ENCODE assay signal across 17 mouse cellular contexts in the genomic region with DNA sequence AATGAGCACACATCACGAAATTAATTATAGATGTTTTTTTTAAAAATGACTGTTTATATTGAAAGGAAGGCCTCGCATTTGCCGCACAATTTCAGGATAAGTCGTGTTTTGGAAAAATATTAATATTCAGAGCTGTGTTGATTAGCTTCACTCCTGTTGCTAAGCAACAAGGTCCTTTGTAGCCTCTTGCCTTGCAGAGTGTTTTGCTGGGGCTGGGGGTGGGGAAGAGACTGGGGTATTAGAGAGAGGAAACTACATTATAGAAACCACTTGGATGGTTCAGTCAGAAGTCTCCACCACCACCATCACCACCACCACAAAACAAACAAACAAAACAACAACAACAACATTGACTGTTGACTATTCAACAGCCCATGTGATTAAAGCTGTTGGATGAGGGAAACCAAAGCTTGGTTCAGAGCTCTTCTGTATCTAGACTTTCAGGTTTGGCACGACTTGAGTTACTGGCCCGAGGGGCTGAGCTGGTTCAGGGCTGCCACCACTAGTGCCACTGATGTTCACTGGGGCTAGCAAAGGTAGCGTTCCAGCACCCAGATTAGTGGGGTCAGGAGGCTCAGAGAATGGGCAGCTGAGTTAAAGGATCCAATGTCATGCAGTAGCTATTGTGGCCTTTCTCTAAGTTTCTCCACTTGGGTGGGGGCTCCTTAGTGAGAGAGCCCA.
A peak's percentile ranks its signal among the peaks of the same experiment; 100 is the strongest.
DNase-seq lines count a peak whose midpoint lies in the region; ATAC-seq lines count a peak whose summit lies in the region.
"Had no signal": no experiment of that assay in that cellular context is flagged by ENCODE, and none has a peak within 500 bp of the region (broad histone marks: within the 10 kb centered on the region; RNA-seq: fewer than 3 reads in every experiment).

No protein-coding gene starts in this region.

- no peak overlapping the region for H3K4me2 ChIP-seq in hindbrain, embryonic 11.5 days (replicated peaks; ENCODE audit: low read depth, low read length)
- no peak overlapping the region for H3K4me2 ChIP-seq in hindbrain, embryonic 12.5 days (replicated peaks)
- H3K4me2 ChIP-seq in forebrain, embryonic 15.5 days (replicated peaks): no peak overlapping the region
- H3K4me2 ChIP-seq in hindbrain, embryonic 16.5 days (ENCODE audit: low read length): no peak overlapping the region
- H3K4me2 ChIP-seq in midbrain, embryonic 16.5 days (ENCODE audit: low read length): no peak overlapping the region
- H3K4me2 ChIP-seq: heart, embryonic 15.5 days; limb, embryonic 15.5 days had no signal

- no peaks in the 10 kb centered on the region for H3K4me1 ChIP-seq in hindbrain, embryonic 11.5 days (replicated peaks; ENCODE audit: control insufficient read depth, insufficient read depth, low read length)
- no peaks in the 10 kb centered on the region for H3K4me1 ChIP-seq in hindbrain, embryonic 12.5 days
- no peaks in the 10 kb centered on the region for H3K4me1 ChIP-seq in forebrain, embryonic 15.5 days
- H3K4me1 ChIP-seq in hindbrain, embryonic 16.5 days (ENCODE audit: control insufficient read depth, insufficient read depth, low read depth, low read length): no peaks in the 10 kb centered on the region
- peaks cover 9% of the 10 kb centered on the region for H3K4me1 ChIP-seq in midbrain, embryonic 16.5 days (ENCODE audit: control insufficient read depth, insufficient read depth, low read length)
- H3K4me1 ChIP-seq: heart, embryonic 15.5 days; limb, embryonic 15.5 days had no signal

- no peak overlapping the region for H3K4me3 ChIP-seq in hindbrain, embryonic 11.5 days (ENCODE audit: low read depth, low read length)
- no peak overlapping the region for H3K4me3 ChIP-seq in hindbrain, embryonic 12.5 days
- no peak overlapping the region for H3K4me3 ChIP-seq in forebrain, embryonic 15.5 days
- no peak overlapping the region for H3K4me3 ChIP-seq in hindbrain, embryonic 16.5 days (ENCODE audit: low read length)
- H3K4me3 ChIP-seq in midbrain, embryonic 16.5 days (ENCODE audit: low read depth, low read length): no peak overlapping the region
- H3K4me3 ChIP-seq: gastrocnemius, adult 2 months; heart, adult 2 months; heart, embryonic 15.5 days; limb, embryonic 15.5 days had no signal

- no peak overlapping the region for H3K9ac ChIP-seq in hindbrain, embryonic 11.5 days (ENCODE audit: low read depth, low read length)
- H3K9ac ChIP-seq in hindbrain, embryonic 12.5 days: no peak overlapping the region
- no peak overlapping the region for H3K9ac ChIP-seq in forebrain, embryonic 15.5 days (replicated peaks)
- no peak overlapping the region for H3K9ac ChIP-seq in hindbrain, embryonic 16.5 days (ENCODE audit: low read depth, low read length)
- H3K9ac ChIP-seq in midbrain, embryonic 16.5 days (ENCODE audit: low read depth, low read length): no peak overlapping the region
- H3K9ac ChIP-seq: heart, embryonic 15.5 days; limb, embryonic 15.5 days had no signal

- no peaks in the 10 kb centered on the region for H3K36me3 ChIP-seq in hindbrain, embryonic 11.5 days (ENCODE audit: control insufficient read depth, insufficient read depth, low read length)
- no peaks in the 10 kb centered on the region for H3K36me3 ChIP-seq in hindbrain, embryonic 12.5 days
- no peaks in the 10 kb centered on the region for H3K36me3 ChIP-seq in forebrain, embryonic 15.5 days
- no peaks in the 10 kb centered on the region for H3K36me3 ChIP-seq in hindbrain, embryonic 16.5 days (ENCODE audit: control insufficient read depth, insufficient read depth, low read length)
- no peaks in the 10 kb centered on the region for H3K36me3 ChIP-seq in midbrain, embryonic 16.5 days (ENCODE audit: control insufficient read depth, insufficient read depth, low read length)
- H3K36me3 ChIP-seq: heart, embryonic 15.5 days; limb, embryonic 15.5 days had no signal

- no peaks in the 10 kb centered on the region for H3K9me3 ChIP-seq in hindbrain, embryonic 11.5 days (ENCODE audit: control insufficient read depth, low read length)
- H3K9me3 ChIP-seq in hindbrain, embryonic 12.5 days (replicated peaks): no peaks in the 10 kb centered on the region
- no peaks in the 10 kb centered on the region for H3K9me3 ChIP-seq in forebrain, embryonic 15.5 days
- H3K9me3 ChIP-seq in hindbrain, embryonic 16.5 days (ENCODE audit: control insufficient read depth, low read length): no peaks in the 10 kb centered on the region
- no peaks in the 10 kb centered on the region for H3K9me3 ChIP-seq in midbrain, embryonic 16.5 days (replicated peaks; ENCODE audit: control insufficient read depth, low read length, poor library complexity, severe bottlenecking)
- H3K9me3 ChIP-seq: heart, embryonic 15.5 days; limb, embryonic 15.5 days had no signal

- DNase-seq in hindbrain, embryonic 11.5 days (ENCODE audit: low spot score): peak; percentile 9
- no peak for DNase-seq in kidney, postnatal 36 days
- DNase-seq in gastrocnemius, postnatal 4 days (ENCODE audit: low spot score in 2 of 2): no peak
- DNase-seq: cerebellum, adult 11 months; cerebellum, postnatal 14 days; gastrocnemius, adult 2 months; heart, adult 2 months; kidney, adult 11 months; kidney, postnatal 10 days; thymus, postnatal 14 days had no signal

- no peak for ATAC-seq in hindbrain, embryonic 11.5 days (ENCODE audit: low FRiP score)
- ATAC-seq in hindbrain, embryonic 12.5 days (ENCODE audit: low FRiP score): no peak
- peak; percentile 79 for ATAC-seq in forebrain, embryonic 15.5 days (replicated peaks)
- peak; percentile 79 for ATAC-seq in hindbrain, embryonic 16.5 days
- peak; percentile 92 for ATAC-seq in midbrain, embryonic 16.5 days

- H3K27ac ChIP-seq in hindbrain, embryonic 11.5 days (ENCODE audit: low read depth, low read length): no peak overlapping the region
- no peak overlapping the region for H3K27ac ChIP-seq in hindbrain, embryonic 12.5 days
- H3K27ac ChIP-seq in forebrain, embryonic 15.5 days (replicated peaks): peak overlapping the region; percentile 36; the same call in 1 of the 2 replicates
- H3K27ac ChIP-seq in hindbrain, embryonic 16.5 days (ENCODE audit: low read depth, low read length): no peak overlapping the region
- peak overlapping the region; percentile 73 for H3K27ac ChIP-seq in midbrain, embryonic 16.5 days (ENCODE audit: low read length)
- H3K27ac ChIP-seq: gastrocnemius, adult 2 months; heart, adult 2 months; heart, embryonic 15.5 days; limb, embryonic 15.5 days; stomach, postnatal 0 days had no signal

- WGBS in hindbrain, embryonic 11.5 days: 74% methylated on average over 7 of the region's 7 CpGs
- WGBS in hindbrain, embryonic 12.5 days: 71% methylated on average over 7 of the region's 7 CpGs
- 52% methylated on average over 7 of the region's 7 CpGs for WGBS in forebrain, embryonic 15.5 days
- WGBS in hindbrain, embryonic 16.5 days: 65% methylated on average over 7 of the region's 7 CpGs
- 59% methylated on average over 7 of the region's 7 CpGs for WGBS in midbrain, embryonic 16.5 days

- H3K27me3 ChIP-seq in hindbrain, embryonic 11.5 days (ENCODE audit: control insufficient read depth, insufficient read depth, low read length): no peaks in the 10 kb centered on the region
- 0 out of 2 replicates have a peak, but pooled peaks cover 5% of the 10 kb centered on the region for H3K27me3 ChIP-seq in hindbrain, embryonic 12.5 days
- H3K27me3 ChIP-seq in forebrain, embryonic 15.5 days: no peaks in the 10 kb centered on the region
- H3K27me3 ChIP-seq in hindbrain, embryonic 16.5 days (replicated peaks; ENCODE audit: control insufficient read depth, insufficient read depth, low read length): no peaks in the 10 kb centered on the region
- no peaks in the 10 kb centered on the region for H3K27me3 ChIP-seq in midbrain, embryonic 16.5 days (ENCODE audit: control insufficient read depth, insufficient read depth, low read depth, low read length)
- H3K27me3 ChIP-seq: heart, embryonic 15.5 days; limb, embryonic 15.5 days had no signal

Comparison
In these comparisons a context has a peak if more than half of its experiments do, and no peak if none do; other contexts are left out.
1. ATAC-seq: peak in forebrain, embryonic 15.5 days (single experiment), hindbrain, embryonic 16.5 days (single experiment) and midbrain, embryonic 16.5 days (single experiment); none in hindbrain, embryonic 11.5 days (single experiment) and hindbrain, embryonic 12.5 days (single experiment).
2. H3K27ac ChIP-seq: peak in forebrain, embryonic 15.5 days (single experiment) and midbrain, embryonic 16.5 days (single experiment); none in hindbrain, embryonic 11.5 days (single experiment), hindbrain, embryonic 12.5 days (single experiment) and hindbrain, embryonic 16.5 days (single experiment).